Mouse (Mus musculus) spleen, adult 2 months (tissue): ENCODE results near the gene Zmiz1.

Source experiments
- CTCF ChIP-seq: fragments of 200-500 bp; IDR thresholded peaks from 2 replicates; pipeline ENCODE4 v1.5.1; 2011; ENCODE audit warnings: mild to moderate bottlenecking, inconsistent platforms; ENCODE audit not compliant: insufficient read depth, insufficient read length, insufficient replicate concordance; ENCODE audit errors: extremely low read depth
- POLR2A ChIP-seq: fragments of 200-500 bp; IDR thresholded peaks from 2 replicates; pipeline ENCODE4 v1.6.1; 2011; ENCODE audit warnings: low read depth, low read length, inconsistent platforms

GRCm38 (mm10) chr14:25467911-25468668 is 9.1 kb downstream of the Zmiz1 start:
- no peak for TF ChIP-seq POLR2A
- no peak for TF ChIP-seq CTCF
